Mouse (Mus musculus): ENCODE measurements around the gene Spred1.

The Spred1 gene

DNA sequence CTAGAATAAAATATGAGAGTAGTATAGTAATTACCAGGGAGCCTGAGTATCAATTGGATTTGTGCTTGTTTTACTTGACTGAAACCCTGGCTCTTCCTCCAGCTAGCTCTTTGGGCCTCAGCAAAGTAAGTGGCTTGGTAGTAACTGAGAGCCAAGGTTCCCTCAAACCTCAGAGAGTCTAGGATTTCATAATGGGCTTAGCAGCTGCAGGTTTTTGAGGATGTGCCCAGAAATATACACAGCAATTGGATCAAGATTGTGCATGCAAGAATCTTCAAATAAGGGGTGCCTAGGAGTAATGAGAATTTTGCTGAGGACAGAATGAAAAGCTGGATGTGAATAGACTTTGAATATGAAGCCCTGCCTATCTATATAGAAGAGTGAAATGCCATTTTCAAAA lies 69.7 kb downstream of the Spred1 start:
- no peak for DNase-seq

DNA sequence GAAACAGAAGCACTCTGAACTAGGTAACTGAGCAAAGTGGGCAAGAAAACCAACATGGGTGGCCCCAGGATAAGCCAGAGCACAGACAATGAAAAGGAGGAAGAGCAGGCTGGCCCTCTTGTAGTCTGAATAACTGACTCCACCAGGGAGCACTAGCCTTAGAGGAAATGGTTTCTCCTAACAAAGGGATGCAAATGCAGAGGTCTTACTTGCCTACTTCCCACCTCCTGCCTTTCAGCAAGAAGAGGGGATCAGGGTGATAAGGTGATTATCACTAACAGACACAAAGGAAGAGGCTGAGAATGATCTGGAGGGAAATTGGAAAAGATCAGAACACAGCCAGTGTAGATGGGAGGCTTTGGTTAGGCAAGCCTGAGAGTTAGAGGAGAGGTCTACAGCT lies 73.1 kb downstream of the Spred1 start:
- no peak for DNase-seq

DNA sequence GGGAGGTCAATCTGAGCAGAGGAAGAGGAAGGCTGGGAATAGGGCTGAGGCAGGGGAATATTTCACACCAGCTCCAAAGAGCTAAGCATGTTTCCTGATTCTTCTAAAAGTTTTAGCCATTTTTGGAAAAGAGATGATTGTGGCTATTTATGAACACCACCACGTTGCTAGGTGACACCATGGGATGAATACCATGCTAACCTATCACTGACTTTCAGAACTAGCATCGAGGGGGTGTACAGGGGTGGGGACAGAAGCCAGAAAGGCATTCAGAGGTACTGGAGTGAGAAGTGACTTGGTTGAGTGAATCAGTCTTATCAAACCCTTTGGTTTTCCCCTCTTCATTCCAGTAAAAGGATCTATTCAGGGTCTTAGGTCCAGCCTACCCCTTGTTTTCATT lies 74.0 kb downstream of the Spred1 start:
- DNase-seq: no peak

DNA sequence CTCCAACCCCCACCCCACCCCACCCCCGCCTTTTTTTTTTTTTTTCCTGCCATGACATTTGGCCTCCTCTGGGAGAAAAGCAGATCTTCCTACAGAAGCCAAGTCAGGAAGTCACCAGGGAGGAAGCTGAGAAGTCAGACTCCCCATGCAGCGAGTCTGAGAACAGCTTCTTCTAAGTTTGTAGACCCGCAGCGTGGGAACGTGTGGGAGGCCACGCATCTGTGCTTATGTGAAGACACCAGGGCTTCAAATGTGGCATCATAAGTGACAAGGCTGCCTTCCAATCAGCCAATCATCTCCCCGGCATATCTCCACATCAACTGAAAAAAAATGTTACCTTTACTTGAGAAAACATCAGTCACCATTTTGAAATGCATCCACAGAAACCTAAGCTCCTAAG lies 74.4 kb downstream of the Spred1 start:
- no peak for DNase-seq

DNA sequence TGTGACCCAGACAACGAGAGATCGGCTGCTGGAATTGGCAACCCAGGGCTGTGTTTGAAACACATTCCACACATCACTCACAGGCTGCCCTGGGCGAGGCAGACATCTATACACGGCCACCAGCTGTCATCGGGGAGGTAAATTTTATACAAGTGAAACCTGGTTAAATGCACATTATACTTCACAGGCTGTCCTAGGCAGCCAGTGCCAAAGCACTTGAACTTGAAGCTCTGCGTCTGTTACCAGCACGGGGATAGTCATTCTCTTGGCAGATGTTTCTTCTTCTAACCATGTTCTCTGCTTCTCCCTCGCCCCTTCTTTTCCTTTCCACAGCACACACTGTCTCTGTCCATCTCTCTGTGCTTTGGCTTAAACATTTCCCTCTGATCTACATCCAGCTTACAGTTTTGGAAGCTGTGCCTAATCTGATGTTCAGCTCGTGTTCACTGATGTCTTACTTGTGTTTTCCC lies 79.7 kb downstream of the Spred1 start:
- no peak for DNase-seq

- no peak for DNase-seq
These were observed 82.2 kb downstream of the Spred1 start for GRCm38 (mm10) chr2:117203350-117203749.

DNA sequence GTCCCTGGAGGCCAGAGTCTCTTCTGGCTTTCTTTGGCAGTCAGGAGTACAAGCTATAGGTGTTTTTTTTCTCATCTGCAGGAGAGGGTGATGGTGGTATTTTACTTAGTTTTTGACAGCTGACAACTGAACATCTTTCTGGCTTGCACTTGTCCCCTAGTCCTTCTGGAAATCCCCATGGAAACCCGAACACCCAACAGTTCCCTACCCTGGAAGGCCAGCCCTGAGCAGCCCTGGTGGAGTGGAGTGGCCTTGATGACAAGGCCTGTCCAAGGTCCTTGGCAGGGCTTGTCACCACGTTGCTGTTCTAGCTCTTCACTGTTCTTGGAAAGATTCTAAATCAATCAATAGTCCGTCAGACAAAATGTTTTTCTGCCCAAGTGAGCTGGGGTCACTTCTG lies 83.4 kb downstream of the Spred1 start:
- DNase-seq: no peak

DNA sequence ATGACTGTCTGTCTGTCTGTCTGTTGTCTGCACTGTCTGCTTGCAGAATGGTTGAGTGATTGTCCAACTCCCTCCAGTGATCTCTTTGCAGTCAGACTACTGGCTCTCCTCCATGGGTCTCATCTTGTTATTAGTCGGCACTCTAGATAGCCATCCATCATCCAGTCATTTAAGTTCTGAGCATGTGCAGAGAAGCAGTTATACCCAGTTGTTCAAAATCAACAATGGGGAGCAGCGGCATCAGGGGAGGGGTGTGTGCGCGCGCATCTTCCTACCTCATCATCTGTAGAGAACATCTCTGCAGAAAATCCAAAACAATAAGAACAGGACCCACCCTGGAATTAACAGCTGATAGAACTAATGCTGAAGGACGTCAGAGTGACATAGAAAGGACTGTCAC lies 83.9 kb downstream of the Spred1 start:
- DNase-seq: no peak

- DNase-seq: peak; percentile 20
These were observed 89.4 kb downstream of the Spred1 start for GRCm38 (mm10) chr2:117210416-117211085.

DNA sequence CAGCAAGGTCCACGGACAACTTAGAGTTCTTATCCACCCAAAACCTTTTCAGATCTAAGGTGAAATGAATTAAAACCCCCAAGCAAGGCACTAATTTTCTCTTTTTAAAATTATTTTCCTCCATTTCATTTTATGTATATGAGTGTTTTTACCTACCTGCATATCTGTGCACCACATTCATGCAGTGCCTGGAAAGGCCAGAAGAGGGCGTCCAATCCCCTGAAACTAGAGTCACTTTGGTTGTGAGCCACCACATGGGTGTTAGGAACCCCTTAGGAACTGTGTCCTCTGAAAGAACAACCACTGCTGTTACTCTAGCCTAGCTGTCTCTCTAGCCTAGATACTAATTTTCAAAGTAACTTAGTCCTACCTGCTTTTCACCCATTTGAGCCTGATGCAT lies 95.0 kb downstream of the Spred1 start:
- no peak for DNase-seq

- no peak for DNase-seq
These were observed 96.6 kb downstream of the Spred1 start for GRCm38 (mm10) chr2:117217695-117218216.

- DNase-seq: no peak
These were observed 98.4 kb downstream of the Spred1 start for GRCm38 (mm10) chr2:117219536-117219935.

DNA sequence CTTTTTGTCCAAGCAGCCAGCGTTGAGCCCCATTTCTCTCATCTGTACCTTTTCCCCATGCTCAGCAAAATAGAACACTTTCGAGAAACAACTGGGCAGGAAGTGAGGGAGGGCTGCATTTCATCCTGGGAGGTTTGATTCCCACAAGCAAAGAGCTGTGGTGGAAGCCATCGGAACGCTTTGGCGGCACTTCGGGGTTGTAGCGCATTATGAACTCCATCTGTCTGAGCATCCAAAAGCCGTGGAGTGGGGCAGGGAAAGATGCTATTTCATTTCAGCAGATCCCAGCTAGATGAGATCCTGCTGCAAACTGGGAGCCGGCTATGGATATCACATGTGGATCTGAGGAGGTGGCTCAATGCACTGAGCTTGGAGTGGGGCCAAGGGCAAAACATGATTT lies 101.5 kb downstream of the Spred1 start:
- no peak for DNase-seq

- DNase-seq: no peak
These were observed 107.5 kb downstream of the Spred1 start for GRCm38 (mm10) chr2:117228601-117229125.

DNA sequence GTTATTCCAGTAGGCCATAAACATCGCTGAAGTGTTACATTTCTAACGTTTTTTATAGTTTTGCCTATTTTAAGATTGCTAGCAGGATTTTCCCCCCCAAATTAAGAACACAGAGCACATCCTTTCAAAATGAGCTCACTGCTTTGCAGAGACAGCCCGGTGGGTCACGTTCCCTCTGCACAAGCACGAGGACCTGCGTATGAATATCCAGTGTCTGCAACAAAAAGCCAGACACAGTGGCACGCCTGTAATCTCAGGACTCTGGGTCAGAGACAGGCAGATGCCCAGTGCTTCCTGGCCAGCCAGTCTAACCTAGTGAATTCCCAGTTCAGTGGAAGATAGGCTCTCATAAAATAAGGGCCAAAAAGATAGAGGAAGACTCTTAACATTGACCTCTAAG lies 109.1 kb downstream of the Spred1 start:
- no peak for DNase-seq

GRCm38 (mm10) chr2:117231257-117231656 lies 110.1 kb downstream of the Spred1 start:
- peak; percentile 27 for DNase-seq
